Mouse (Mus musculus) bone marrow, adult 2 months (tissue): ENCODE data around the gene Fam219b.

ENCODE experiments used
- CTCF ChIP-seq: fragments of 200-500 bp; IDR thresholded peaks from 2 replicates; pipeline ENCODE4 v1.5.1; 2011; ENCODE audit warnings: low read length, control low read depth; ENCODE audit not compliant: control insufficient read depth, insufficient read depth
- POLR2A ChIP-seq: fragments of 200-500 bp; IDR thresholded peaks from 2 replicates; pipeline ENCODE4 v1.6.1; 2011; ENCODE audit warnings: low read depth, mild to moderate bottlenecking, control low read depth, low read length, borderline replicate concordance; ENCODE audit not compliant: control insufficient read depth

GRCm38 (mm10) chr9:57553119-57553518 lies 15.8 kb downstream of the Fam219b start:
- TF ChIP-seq CTCF (no peak), POLR2A (no peak)
